Mouse (Mus musculus): ENCODE measurements around the gene Cdpf1.

GRCm38 (mm10) chr15:85809091-85809490 lies 2.4 kb downstream of the Cdpf1 start:
- TF ChIP-seq KAT2A (IDR thresholded peaks at IDR 0.05; ENCODE audit: insufficient replicate concordance, low read length), result no peak
- no peak for TF ChIP-seq NRF1 (IDR thresholded peaks at IDR 0.05; ENCODE audit: low read depth, low read length)
- no peak for TF ChIP-seq TCF12 (IDR thresholded peaks at IDR 0.05; ENCODE audit: low read depth, low read length)
- TF ChIP-seq PAX5 (IDR thresholded peaks at IDR 0.05; ENCODE audit: low read length), result no peak
- no peak for TF ChIP-seq MAX (IDR thresholded peaks at IDR 0.05; ENCODE audit: low read length)
- no peak for TF ChIP-seq UBTF (IDR thresholded peaks at IDR 0.05; ENCODE audit: low read depth, low read length)
- no peak for TF ChIP-seq SIN3A (IDR thresholded peaks at IDR 0.05; ENCODE audit: low read length)

Measured in CH12.LX (cell line).